Mouse (Mus musculus): ENCODE data around the gene Ano2. TPM values are rescaled to one million over a fixed set of nuclear protein-coding genes. Genes with fewer than 3 reads are reported as not detected.

Ano2 gene
- polyA plus RNA-seq, 1 experiment = 0.07 TPM

DNA sequence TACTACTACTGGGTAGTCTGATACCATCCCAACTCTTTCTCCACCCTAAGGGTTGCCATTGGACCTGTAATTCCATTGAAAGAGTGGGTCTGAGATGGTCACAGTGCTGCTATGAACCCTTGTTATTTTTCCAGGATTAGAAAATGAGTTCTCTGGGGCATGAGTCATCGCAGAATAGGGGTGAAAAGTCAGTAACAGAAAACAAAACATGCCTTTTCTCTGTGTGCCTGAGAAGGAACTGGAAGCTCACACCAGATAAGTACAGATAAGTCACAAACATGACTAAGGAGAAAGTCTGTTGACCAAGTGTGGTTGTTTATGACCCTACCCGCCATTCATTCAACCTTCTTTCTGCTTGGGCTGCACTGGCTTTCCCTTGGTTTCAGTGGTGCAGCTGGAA, 345.4 kb downstream of the Ano2 start:
- Histone ChIP-seq H3K27ac (ENCODE audit: control insufficient read depth, insufficient read depth, low read length) (no peak overlapping the region), H3K4me3 (ENCODE audit: control insufficient read depth, insufficient read depth, low read length) (no peak overlapping the region), H3K4me1 (replicated peaks; ENCODE audit: control insufficient read depth, insufficient read depth, low read length) (no peaks in the 10 kb centered on the region), H3K36me3 (ENCODE audit: control insufficient read depth, insufficient read depth, low read length) (no peaks in the 10 kb centered on the region), H3K27me3 (ENCODE audit: control insufficient read depth, insufficient read depth, low read length) (no peaks in the 10 kb centered on the region)
- no peak for TF ChIP-seq CTCF (IDR thresholded peaks at IDR 0.05; ENCODE audit: borderline replicate concordance, control insufficient read depth, extremely low read depth, insufficient read depth, low read length, poor library complexity)
- no peak for TF ChIP-seq POLR2A (IDR thresholded peaks at IDR 0.05; ENCODE audit: control insufficient read depth, extremely low read depth, insufficient read depth, low read length, poor library complexity)
- WGBS = 62% methylated on average over 2 of the region's 2 CpGs
- no peak for DNase-seq

DNA sequence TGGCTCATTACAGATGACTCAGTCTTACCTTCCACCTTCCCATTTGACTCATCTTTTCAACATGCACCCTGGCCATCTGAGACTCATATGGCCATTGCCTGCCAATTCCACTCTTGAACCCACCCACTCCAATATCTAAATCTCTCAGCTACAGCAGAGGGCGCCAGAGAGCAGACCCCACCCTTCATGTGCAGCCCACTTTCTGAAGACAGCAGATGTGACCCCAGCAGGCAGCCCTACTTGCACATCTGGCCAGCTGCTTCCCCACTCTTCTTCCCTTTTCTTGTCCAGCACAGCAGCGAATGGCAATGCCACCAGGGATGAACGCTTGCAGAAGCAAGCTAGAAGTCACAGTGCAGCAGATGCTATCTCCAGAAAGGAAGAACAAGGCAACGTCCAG, 355.7 kb downstream of the Ano2 start:
- no peaks in the 10 kb centered on the region for H3K4me1 ChIP-seq (replicated peaks; ENCODE audit: control insufficient read depth, insufficient read depth, low read length)
- no peak overlapping the region for H3K27ac ChIP-seq (ENCODE audit: control insufficient read depth, insufficient read depth, low read length)
- H3K27me3 ChIP-seq (ENCODE audit: control insufficient read depth, insufficient read depth, low read length) = no peaks in the 10 kb centered on the region
- WGBS = 37% methylated on average over 4 of the region's 4 CpGs
- no peak for TF ChIP-seq CTCF (IDR thresholded peaks at IDR 0.05; ENCODE audit: borderline replicate concordance, control insufficient read depth, extremely low read depth, insufficient read depth, low read length, poor library complexity)
- TF ChIP-seq POLR2A (IDR thresholded peaks at IDR 0.05; ENCODE audit: control insufficient read depth, extremely low read depth, insufficient read depth, low read length, poor library complexity) = no peak
- H3K4me3 ChIP-seq (ENCODE audit: control insufficient read depth, insufficient read depth, low read length) = no peak overlapping the region
- DNase-seq = no peak
- H3K36me3 ChIP-seq (ENCODE audit: control insufficient read depth, insufficient read depth, low read length) = no peaks in the 10 kb centered on the region

DNA sequence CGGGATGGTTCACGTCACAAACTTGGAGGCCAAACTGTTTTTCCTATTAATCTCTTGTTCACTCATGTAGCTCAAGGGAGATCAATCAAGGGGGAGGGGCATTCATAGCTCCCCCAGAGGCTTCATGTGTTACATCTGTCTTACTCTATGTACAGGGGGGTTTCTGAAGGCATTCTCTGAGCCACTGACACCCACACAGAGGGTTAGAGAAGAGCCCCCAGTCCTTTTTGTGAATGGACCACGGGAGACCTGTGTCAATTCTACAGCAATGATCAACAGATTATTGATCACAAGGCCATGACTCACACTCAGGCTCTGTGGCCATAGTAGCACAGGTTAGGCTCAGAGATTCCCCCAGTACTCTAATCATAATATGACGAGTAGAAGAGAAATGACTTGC, 358.0 kb downstream of the Ano2 start:
- Histone ChIP-seq H3K4me3 (ENCODE audit: control insufficient read depth, insufficient read depth, low read length) (no peak overlapping the region), H3K36me3 (ENCODE audit: control insufficient read depth, insufficient read depth, low read length) (no peaks in the 10 kb centered on the region), H3K27ac (ENCODE audit: control insufficient read depth, insufficient read depth, low read length) (no peak overlapping the region), H3K27me3 (ENCODE audit: control insufficient read depth, insufficient read depth, low read length) (no peaks in the 10 kb centered on the region), H3K4me1 (replicated peaks; ENCODE audit: control insufficient read depth, insufficient read depth, low read length) (no peaks in the 10 kb centered on the region)
- TF ChIP-seq POLR2A (IDR thresholded peaks at IDR 0.05; ENCODE audit: control insufficient read depth, extremely low read depth, insufficient read depth, low read length, poor library complexity) (no peak), CTCF (IDR thresholded peaks at IDR 0.05; ENCODE audit: borderline replicate concordance, control insufficient read depth, extremely low read depth, insufficient read depth, low read length, poor library complexity) (no peak)
- WGBS = 84% methylated on average over 4 of the region's 4 CpGs
- no peak for DNase-seq

DNA sequence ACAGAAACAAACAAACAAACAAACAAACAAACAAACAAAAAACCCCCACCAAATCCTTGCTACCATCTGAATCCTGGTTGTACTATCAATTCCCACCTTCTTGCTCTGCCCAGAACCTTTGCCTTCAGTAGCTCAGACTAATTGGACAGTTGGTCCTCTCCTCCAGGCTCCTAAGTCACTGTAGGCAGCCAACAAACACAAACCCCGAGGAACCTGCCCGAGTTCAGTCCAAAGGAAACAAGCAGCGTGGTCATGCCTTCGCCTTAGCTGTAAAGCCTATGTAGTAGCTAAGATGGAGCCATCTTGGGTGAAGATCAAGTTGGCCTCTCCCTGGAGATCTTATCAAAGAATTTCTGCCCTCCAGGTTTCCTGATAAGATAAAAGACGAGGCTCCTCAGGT, 362.9 kb downstream of the Ano2 start:
- TF ChIP-seq POLR2A (IDR thresholded peaks at IDR 0.05; ENCODE audit: control insufficient read depth, extremely low read depth, insufficient read depth, low read length, poor library complexity) (no peak), CTCF (IDR thresholded peaks at IDR 0.05; ENCODE audit: borderline replicate concordance, control insufficient read depth, extremely low read depth, insufficient read depth, low read length, poor library complexity) (no peak)
- WGBS = 87% methylated on average over 5 of the region's 5 CpGs
- DNase-seq = no peak

DNA sequence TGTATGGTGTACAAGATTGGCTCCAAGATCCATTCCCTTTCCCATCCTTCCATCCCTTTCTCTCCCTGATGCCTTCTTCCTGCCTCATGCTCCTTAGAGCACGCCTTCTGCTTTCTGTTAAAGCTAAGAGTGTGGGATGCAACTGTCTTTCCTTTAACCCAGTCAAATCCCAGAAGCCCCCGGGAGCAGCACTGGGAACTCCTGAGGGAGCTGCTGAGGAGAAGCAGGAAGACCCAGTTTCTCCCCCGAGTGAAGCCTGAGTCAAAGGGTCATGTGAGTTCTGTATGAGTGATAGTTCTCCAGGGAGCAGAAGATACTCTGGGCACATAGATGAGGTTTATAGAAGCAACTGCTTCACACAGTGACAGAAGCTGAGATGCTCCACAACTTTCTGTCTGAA, 367.5 kb downstream of the Ano2 start:
- H3K36me3 ChIP-seq (ENCODE audit: control insufficient read depth, insufficient read depth, low read length) = no peaks in the 10 kb centered on the region
- no peak for DNase-seq
- no peaks in the 10 kb centered on the region for H3K4me1 ChIP-seq (replicated peaks; ENCODE audit: control insufficient read depth, insufficient read depth, low read length)
- no peak overlapping the region for H3K4me3 ChIP-seq (ENCODE audit: control insufficient read depth, insufficient read depth, low read length)
- no peaks in the 10 kb centered on the region for H3K27me3 ChIP-seq (ENCODE audit: control insufficient read depth, insufficient read depth, low read length)
- 88% methylated on average over 3 of the region's 3 CpGs for WGBS
- no peak overlapping the region for H3K27ac ChIP-seq (ENCODE audit: control insufficient read depth, insufficient read depth, low read length)
- TF ChIP-seq POLR2A (IDR thresholded peaks at IDR 0.05; ENCODE audit: control insufficient read depth, extremely low read depth, insufficient read depth, low read length, poor library complexity) = no peak
- no peak for TF ChIP-seq CTCF (IDR thresholded peaks at IDR 0.05; ENCODE audit: borderline replicate concordance, control insufficient read depth, extremely low read depth, insufficient read depth, low read length, poor library complexity)

More for the DNA sequence above, 362.9 kb downstream of the Ano2 start:
- Histone ChIP-seq H3K4me1 (replicated peaks; ENCODE audit: control insufficient read depth, insufficient read depth, low read length) (no peaks in the 10 kb centered on the region), H3K4me3 (ENCODE audit: control insufficient read depth, insufficient read depth, low read length) (no peak overlapping the region), H3K27me3 (ENCODE audit: control insufficient read depth, insufficient read depth, low read length) (no peaks in the 10 kb centered on the region), H3K27ac (ENCODE audit: control insufficient read depth, insufficient read depth, low read length) (no peak overlapping the region), H3K36me3 (ENCODE audit: control insufficient read depth, insufficient read depth, low read length) (no peaks in the 10 kb centered on the region)

DNA sequence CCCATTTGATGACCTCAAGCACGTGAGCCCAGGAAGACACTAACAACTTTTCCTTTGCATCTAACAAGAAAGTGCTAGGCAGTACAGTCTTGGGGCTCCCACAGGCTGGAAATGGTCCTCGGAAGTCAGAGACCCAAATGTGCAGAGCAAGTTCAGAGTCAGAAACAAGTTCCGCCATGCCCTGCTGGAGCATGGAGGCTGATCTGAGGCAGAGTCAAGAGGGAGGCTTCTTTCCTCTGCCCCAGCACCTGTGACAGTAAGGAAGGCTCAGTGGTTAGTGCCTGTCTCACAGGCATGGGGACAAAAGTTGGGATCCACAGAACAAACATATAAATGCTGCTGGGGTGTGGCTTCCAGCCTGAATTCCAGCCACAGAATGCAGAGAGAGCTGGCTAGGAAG, 390.3 kb downstream of the Ano2 start:
- no peak overlapping the region for H3K4me3 ChIP-seq (ENCODE audit: control insufficient read depth, insufficient read depth, low read length)

DNA sequence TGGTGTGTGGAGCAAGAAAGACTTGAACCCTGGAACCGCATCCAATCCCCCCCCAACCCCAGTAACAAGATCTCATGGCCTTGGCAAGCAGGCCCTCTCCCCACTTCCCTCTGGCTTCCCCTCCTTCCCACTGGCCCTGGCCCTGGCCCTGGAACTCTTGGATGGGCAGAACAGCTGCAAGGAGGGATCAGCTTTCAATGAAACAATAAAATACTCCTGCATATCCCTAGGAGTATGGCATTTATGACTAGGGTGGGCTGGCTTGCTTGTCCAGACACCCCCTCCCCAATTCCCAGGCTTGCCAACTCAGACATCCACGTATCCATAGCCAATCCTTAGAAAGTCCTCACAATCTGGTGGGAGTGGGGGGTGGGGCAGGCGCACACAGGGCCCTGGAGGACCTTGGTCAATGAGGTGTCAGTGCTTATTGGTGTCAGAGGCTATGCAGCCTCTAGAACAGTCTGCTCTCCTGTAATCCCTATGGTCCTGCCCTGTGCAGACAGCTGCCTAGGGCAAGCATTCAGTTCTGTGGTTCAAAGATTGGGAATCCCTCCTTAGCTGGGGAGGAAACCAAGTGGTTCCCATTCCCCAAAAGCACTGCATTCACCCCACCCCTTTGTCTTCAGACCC, 396.2 kb downstream of the Ano2 start:
- WGBS = 78% methylated on average over 3 of the region's 3 CpGs
- Histone ChIP-seq H3K27me3 (ENCODE audit: control insufficient read depth, insufficient read depth, low read length) (no peaks in the 10 kb centered on the region), H3K36me3 (ENCODE audit: control insufficient read depth, insufficient read depth, low read length) (no peaks in the 10 kb centered on the region), H3K4me1 (replicated peaks; ENCODE audit: control insufficient read depth, insufficient read depth, low read length) (no peaks in the 10 kb centered on the region), H3K27ac (ENCODE audit: control insufficient read depth, insufficient read depth, low read length) (no peak overlapping the region), H3K4me3 (ENCODE audit: control insufficient read depth, insufficient read depth, low read length) (no peak overlapping the region)
- TF ChIP-seq POLR2A (IDR thresholded peaks at IDR 0.05; ENCODE audit: control insufficient read depth, extremely low read depth, insufficient read depth, low read length, poor library complexity) = no peak
- DNase-seq = no peak

More for the DNA sequence above, 390.3 kb downstream of the Ano2 start:
- no peak for TF ChIP-seq POLR2A (IDR thresholded peaks at IDR 0.05; ENCODE audit: control insufficient read depth, extremely low read depth, insufficient read depth, low read length, poor library complexity)
- no peak for TF ChIP-seq CTCF (IDR thresholded peaks at IDR 0.05; ENCODE audit: borderline replicate concordance, control insufficient read depth, extremely low read depth, insufficient read depth, low read length, poor library complexity)
- Histone ChIP-seq H3K4me1 (replicated peaks; ENCODE audit: control insufficient read depth, insufficient read depth, low read length) (no peaks in the 10 kb centered on the region), H3K36me3 (ENCODE audit: control insufficient read depth, insufficient read depth, low read length) (no peaks in the 10 kb centered on the region), H3K27ac (ENCODE audit: control insufficient read depth, insufficient read depth, low read length) (no peak overlapping the region), H3K27me3 (ENCODE audit: control insufficient read depth, insufficient read depth, low read length) (no peaks in the 10 kb centered on the region)
- DNase-seq = no peak
- WGBS = 83% methylated on average over 3 of the region's 3 CpGs

Measured in thymus, adult 2 months (tissue).